Mouse (Mus musculus) neural tube, embryonic 13.5 days (tissue): ENCODE measurements at regions not wholly inside any gene's neighbourhood (a gene's known extent, or its start where the extent isn't known, plus 50 kb on each side); places are given as distances from the start of the nearest gene placed in this dataset.

Source experiments
- ATAC-seq: fragments of 200-750 bp; cut with Nextera tagmentation; 2 replicates; pipeline ENCODE4 v1.8.0; 2017; ENCODE audit warnings: low read depth, mild to moderate bottlenecking, moderate TSS enrichment, moderate library complexity
- H3K27ac ChIP-seq: fragments of 300-500 bp; sonication (generic); replicated peaks from 2 replicates; pipeline ENCODE4 v1.5.1; 2015; ENCODE audit warnings: moderate library complexity, mild to moderate bottlenecking, inconsistent platforms
- H3K27me3 ChIP-seq: fragments of 300-500 bp; sonication (generic); 2 replicates; pipeline ENCODE4 v1.6.1; 2015; ENCODE audit warnings: mild to moderate bottlenecking, inconsistent platforms
- H3K36me3 ChIP-seq: fragments of 300-500 bp; sonication (generic); 2 replicates; pipeline ENCODE4 v1.6.1; 2015; ENCODE audit warnings: mild to moderate bottlenecking, inconsistent platforms
- H3K4me1 ChIP-seq: fragments of 300-500 bp; sonication (generic); replicated peaks from 2 replicates; pipeline ENCODE4 v1.6.1; 2015; ENCODE audit warnings: inconsistent platforms
- H3K4me2 ChIP-seq: fragments of 300-500 bp; sonication (generic); 2 replicates; pipeline ENCODE4 v1.6.1; 2015; ENCODE audit warnings: inconsistent platforms, mild to moderate bottlenecking, moderate library complexity
- H3K4me3 ChIP-seq: fragments of 300-500 bp; sonication (generic); 2 replicates; pipeline ENCODE4 v1.5.1; 2015; ENCODE audit warnings: mild to moderate bottlenecking, inconsistent platforms
- H3K9ac ChIP-seq: fragments of 300-500 bp; sonication (generic); 2 replicates; pipeline ENCODE4 v1.6.1; 2015; ENCODE audit warnings: moderate library complexity, mild to moderate bottlenecking, inconsistent platforms
- H3K9me3 ChIP-seq: fragments of 300-500 bp; sonication (generic); 2 replicates; pipeline ENCODE4 v1.6.1; 2016; ENCODE audit warnings: inconsistent platforms
- WGBS: fragments of 180-500 bp; shearing (Covaris S2); methylation state at CpG from one replicate; pipeline ENCODE4 v1.1.7; 2015; 5-methylcytosine and 5-hydroxymethylcytosine counted together

DNA sequence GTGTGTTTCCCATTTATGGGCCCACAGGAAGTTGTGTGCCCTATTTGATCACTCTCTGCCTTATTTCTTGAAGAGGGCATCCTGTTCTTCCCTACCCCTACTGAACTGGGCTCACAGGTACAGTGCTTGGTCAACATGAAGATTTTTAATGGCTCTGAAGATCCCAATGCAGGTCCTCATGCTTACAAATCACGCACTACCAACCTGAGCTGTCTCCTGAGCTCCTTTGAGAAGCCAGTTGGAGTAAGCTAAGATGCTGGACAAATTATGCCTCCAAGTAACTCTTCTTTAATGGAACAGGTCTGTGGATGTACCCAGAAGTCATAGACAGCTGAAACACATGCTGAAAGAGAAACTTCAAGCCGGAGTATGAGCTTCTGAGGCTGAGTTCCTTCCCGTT is 2889.0 kb upstream of the Gm7489 start:
- H3K9me3 ChIP-seq: no peaks in the 10 kb centered on the region
- ATAC-seq: no peak
- 91% methylated on average over 3 of the region's 3 CpGs for WGBS
- H3K4me2 ChIP-seq: no peak overlapping the region
- no peaks in the 10 kb centered on the region; the same call in 1 of the 2 replicates for H3K4me1 ChIP-seq
- H3K27me3 ChIP-seq: no peaks in the 10 kb centered on the region
- no peaks in the 10 kb centered on the region for H3K36me3 ChIP-seq
- no peak overlapping the region for H3K27ac ChIP-seq
- H3K4me3 ChIP-seq: no peak overlapping the region
- H3K9ac ChIP-seq: no peak overlapping the region

DNA sequence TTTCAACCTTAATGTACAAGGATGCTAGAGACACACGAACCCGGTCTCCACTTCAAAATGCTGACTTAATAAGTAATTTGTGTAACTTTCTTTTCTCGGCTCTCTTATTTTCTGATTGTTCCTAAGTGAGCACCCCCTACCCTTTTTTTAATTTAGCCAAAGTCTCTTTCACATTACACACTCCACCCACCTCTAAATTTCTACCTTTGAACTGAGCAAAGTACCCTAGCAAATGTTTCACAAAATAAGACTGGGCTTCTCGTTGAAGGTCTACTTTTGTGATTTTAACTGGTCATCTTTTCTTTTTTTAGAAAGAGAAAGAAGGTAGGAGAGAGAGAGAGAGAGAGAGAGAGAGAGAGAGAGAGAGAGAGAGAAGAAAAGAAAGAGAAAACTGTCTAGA is 2888.4 kb upstream of the Gm7489 start:
- Histone ChIP-seq H3K4me2 (no peak overlapping the region), H3K36me3 (no peaks in the 10 kb centered on the region), H3K9me3 (no peaks in the 10 kb centered on the region), H3K4me1 (no peaks in the 10 kb centered on the region; the same call in 1 of the 2 replicates), H3K27me3 (no peaks in the 10 kb centered on the region), H3K4me3 (no peak overlapping the region), H3K9ac (no peak overlapping the region), H3K27ac (no peak overlapping the region)
- ATAC-seq: no peak
- WGBS: 90% methylated on average over 4 of the region's 4 CpGs

DNA sequence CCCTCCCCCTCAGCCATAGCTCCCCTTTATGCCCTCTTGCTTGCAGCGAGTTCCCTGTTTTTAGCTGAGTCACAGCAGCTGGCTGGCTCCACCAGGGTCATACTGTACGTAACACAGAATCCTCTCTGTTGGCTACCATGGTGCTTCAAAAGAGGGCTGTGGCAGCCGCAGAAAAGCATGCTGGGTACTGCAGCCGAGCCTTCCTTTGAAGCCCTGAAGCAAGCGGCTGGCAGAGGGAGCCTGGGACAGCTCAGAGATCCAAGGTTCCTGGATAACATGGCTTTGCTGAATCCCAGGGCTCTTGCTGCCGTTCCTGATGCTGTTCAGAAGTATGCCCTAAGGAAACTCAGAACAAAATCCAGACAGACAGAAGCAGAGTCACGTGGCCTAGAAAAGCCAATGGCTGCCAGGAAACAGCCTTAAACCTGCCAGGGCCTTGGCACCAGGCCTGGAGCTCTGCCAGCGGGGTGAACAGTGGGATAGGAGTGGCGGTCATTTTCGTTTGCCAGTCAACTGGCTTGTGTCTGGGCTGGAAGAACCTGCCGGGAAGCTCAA is 2887.4 kb upstream of the Gm7489 start:
- 50% methylated on average over 11 of the region's 11 CpGs for WGBS
- H3K9ac ChIP-seq: no peak overlapping the region
- peak overlapping the region; percentile 12; the same call in 1 of the 2 replicates for H3K4me3 ChIP-seq
- no peaks in the 10 kb centered on the region for H3K27me3 ChIP-seq
- ATAC-seq: peak; percentile 95
- no peaks in the 10 kb centered on the region for H3K9me3 ChIP-seq
- no peaks in the 10 kb centered on the region for H3K36me3 ChIP-seq
- peak overlapping the region; percentile 42 for H3K4me2 ChIP-seq
- peak overlapping the region; percentile 73 for H3K27ac ChIP-seq
- no peaks in the 10 kb centered on the region; the same call in 1 of the 2 replicates for H3K4me1 ChIP-seq

DNA sequence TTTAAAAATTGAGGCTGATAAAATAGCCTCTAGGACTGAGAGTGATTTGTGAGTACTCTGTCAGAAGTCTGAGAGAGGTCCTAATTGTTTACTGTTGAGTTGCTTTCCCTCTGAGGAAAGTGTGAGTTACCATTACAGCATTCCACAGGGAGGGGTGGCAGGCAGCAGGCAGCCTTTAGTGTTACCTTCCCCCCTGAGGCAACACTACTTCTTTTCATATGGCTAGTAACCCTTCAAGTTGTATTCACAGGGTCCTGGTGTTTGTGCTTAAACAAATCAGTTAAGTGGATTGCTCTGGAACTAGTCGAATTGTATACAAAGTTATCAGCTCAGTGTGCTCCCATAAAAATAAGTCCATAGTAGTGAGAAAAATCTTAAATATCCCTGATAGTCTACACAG is 2845.7 kb upstream of the Gm7489 start:
- no peak for ATAC-seq
- no peaks in the 10 kb centered on the region for H3K4me1 ChIP-seq
- no peaks in the 10 kb centered on the region for H3K9me3 ChIP-seq
- no peak overlapping the region for H3K27ac ChIP-seq
- H3K4me2 ChIP-seq: no peak overlapping the region
- H3K27me3 ChIP-seq: no peaks in the 10 kb centered on the region
- WGBS: 3% methylated on average over 1 of the region's 1 CpGs
- H3K9ac ChIP-seq: no peak overlapping the region
- no peak overlapping the region for H3K4me3 ChIP-seq
- H3K36me3 ChIP-seq: no peaks in the 10 kb centered on the region

DNA sequence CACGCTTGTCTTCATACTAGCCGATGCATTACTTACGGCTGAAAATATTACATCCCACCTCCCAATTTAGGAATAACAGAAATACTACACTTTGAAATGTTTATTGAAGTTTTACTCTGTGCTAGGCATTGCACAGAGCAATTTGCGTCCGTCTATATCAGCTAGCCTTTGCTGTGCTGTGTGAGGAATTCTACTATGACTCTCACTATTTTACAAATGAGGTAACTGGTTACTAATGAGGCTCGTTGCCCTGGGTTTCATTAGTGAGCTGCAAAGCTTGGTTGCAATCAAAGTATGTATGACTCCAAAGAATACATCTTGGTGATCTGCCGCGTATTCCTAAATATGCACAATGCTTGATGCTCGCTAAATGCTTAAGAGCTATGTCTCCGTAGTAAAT is 2814.2 kb upstream of the Gm7489 start:
- no peaks in the 10 kb centered on the region for H3K27me3 ChIP-seq
- H3K9ac ChIP-seq: no peak overlapping the region
- no peaks in the 10 kb centered on the region for H3K36me3 ChIP-seq
- WGBS: 53% methylated on average over 10 of the region's 10 CpGs
- H3K4me1 ChIP-seq: no peaks in the 10 kb centered on the region
- H3K4me2 ChIP-seq: no peak overlapping the region
- no peaks in the 10 kb centered on the region for H3K9me3 ChIP-seq
- H3K4me3 ChIP-seq: no peak overlapping the region
- no peak overlapping the region for H3K27ac ChIP-seq
- no peak for ATAC-seq

DNA sequence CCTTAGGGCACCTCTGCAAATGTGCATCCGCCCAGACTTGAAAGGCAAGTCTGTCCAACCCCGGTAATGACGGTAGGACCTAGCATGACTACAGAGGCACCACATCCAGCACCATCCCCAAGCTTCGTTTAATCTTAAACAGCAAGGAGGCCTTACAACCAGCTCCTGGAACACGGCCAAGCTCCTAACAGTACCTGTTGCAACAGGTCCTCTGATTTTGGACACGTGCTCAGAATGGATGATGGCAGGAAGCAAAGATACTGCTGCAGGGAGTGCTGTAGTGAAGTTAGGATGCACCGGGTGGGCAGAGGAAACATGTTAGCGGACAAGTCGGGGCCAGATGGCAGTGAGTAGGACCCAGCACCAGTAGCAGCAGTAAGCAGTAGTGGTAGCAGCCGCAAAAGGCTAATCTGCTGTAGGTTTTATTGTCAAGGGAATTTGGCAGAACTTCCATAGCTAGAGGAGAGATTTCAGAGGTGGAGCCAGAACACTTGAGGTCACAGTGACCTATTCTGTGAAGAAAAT is 2813.5 kb upstream of the Gm7489 start:
- Histone ChIP-seq H3K4me1 (no peaks in the 10 kb centered on the region), H3K4me2 (no peak overlapping the region), H3K9ac (no peak overlapping the region), H3K9me3 (no peaks in the 10 kb centered on the region), H3K36me3 (no peaks in the 10 kb centered on the region), H3K27me3 (no peaks in the 10 kb centered on the region), H3K4me3 (no peak overlapping the region), H3K27ac (no peak overlapping the region)
- WGBS: 80% methylated on average over 10 of the region's 10 CpGs
- ATAC-seq: no peak

DNA sequence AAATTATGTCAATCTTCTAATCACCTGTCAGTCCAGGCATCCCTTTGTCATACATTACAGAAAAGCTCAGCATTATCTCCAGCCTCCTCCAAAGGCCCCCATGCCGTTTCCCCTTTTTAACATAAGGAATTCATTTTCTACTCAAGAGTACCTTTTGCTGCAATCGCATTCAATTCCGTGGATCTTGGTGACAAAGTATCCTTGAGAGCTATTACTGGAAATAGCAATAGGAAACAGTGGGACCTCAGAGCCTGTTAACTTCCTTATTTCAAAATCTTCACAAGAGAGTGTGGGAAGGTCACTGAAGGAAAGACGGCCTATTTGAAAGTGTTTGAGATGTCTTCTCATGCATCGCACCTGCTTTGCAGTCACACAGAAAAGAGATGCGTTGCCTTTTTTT is 2811.0 kb upstream of the Gm7489 start:
- no peak for ATAC-seq

DNA sequence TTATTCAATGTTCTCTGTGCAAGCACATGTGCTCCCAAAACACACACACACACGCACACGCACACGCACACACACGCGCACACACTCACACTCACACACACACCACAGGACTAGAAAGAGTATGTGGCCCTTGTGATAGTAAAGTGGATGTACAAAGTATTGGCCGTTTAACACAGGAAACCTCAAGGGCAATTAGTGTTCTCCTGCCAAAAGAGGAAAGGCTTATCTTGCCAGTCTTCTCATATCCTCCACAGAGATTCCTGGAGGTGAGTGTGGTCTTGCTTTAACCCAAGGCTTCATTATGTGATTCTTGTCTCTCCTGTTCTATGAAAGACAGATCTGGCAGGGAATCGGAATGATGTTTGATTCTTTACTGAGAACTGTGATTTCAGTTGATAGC is 2810.5 kb upstream of the Gm7489 start:
- Histone ChIP-seq H3K36me3 (no peaks in the 10 kb centered on the region), H3K27me3 (no peaks in the 10 kb centered on the region), H3K4me1 (no peaks in the 10 kb centered on the region), H3K9ac (no peak overlapping the region), H3K27ac (no peak overlapping the region), H3K4me2 (no peak overlapping the region), H3K9me3 (no peaks in the 10 kb centered on the region), H3K4me3 (no peak overlapping the region)
- WGBS: 92% methylated on average over 7 of the region's 7 CpGs
- no peak for ATAC-seq

More for the DNA sequence above, 2811.0 kb upstream of the Gm7489 start:
- Histone ChIP-seq H3K9me3 (no peaks in the 10 kb centered on the region), H3K27me3 (no peaks in the 10 kb centered on the region), H3K4me3 (no peak overlapping the region), H3K4me1 (no peaks in the 10 kb centered on the region), H3K27ac (no peak overlapping the region), H3K9ac (no peak overlapping the region), H3K36me3 (no peaks in the 10 kb centered on the region), H3K4me2 (no peak overlapping the region)
- WGBS: 87% methylated on average over 6 of the region's 6 CpGs

DNA sequence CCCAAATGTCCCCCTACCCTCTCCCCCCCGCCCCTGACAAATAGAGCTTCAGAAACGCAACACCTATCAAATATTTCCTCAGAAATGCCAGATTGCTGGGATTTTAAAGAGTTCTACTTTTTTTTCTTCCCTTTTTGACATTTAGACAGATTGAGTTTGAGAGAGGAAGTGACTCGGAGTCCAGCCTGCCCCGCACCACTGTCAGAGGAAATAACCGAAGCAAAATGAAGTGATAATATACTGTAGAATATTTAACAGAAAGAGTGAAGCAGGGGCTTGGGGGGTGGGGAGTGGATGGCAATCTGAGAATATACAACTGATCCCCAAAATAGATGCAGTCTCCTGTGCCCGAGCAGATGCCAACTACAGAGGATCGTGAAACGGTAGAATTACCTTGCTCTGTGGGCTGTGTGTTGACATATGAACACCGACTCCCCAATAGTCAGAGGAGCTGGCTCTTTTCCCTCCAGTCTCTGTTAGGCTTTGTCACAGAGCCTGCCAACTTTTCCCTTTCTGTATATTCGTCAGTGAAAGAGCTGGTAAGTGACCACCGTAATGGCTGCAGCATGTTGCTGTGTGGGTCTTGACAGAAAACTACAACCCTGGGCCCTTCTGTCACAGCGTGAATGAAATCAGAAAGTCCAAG is 2800.9 kb upstream of the Gm7489 start:
- Histone ChIP-seq H3K27ac (no peak overlapping the region), H3K4me3 (no peak overlapping the region), H3K27me3 (no peaks in the 10 kb centered on the region), H3K4me2 (no peak overlapping the region), H3K4me1 (no peaks in the 10 kb centered on the region), H3K36me3 (no peaks in the 10 kb centered on the region), H3K9me3 (no peaks in the 10 kb centered on the region), H3K9ac (no peak overlapping the region)
- no peak for ATAC-seq
- WGBS: 83% methylated on average over 12 of the region's 12 CpGs

DNA sequence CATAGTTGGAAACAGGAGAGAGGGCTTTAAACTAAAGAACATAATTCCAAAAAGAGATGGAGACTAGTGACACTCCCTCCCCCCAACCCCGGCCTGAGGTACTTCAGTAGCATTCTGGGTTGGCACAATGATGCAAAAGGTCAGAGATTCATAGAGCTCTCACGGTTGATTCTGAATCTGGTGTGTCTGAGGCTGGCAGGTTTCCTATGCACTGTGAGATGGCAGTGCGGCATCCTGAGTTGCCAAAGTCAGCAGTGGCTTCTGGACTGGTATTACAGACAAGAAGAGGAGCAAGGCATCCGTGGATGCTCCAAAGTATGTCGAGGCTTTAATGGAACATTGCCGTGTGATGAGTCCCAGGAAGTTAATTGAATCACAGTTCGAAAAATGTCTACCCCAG is 2791.8 kb upstream of the Gm7489 start:
- 82% methylated on average over 7 of the region's 7 CpGs for WGBS
- H3K36me3 ChIP-seq: no peaks in the 10 kb centered on the region
- no peaks in the 10 kb centered on the region for H3K27me3 ChIP-seq
- ATAC-seq: no peak
- no peak overlapping the region for H3K9ac ChIP-seq
- no peak overlapping the region for H3K27ac ChIP-seq
- no peak overlapping the region for H3K4me3 ChIP-seq
- H3K4me2 ChIP-seq: no peak overlapping the region
- H3K4me1 ChIP-seq: no peaks in the 10 kb centered on the region
- H3K9me3 ChIP-seq: no peaks in the 10 kb centered on the region

DNA sequence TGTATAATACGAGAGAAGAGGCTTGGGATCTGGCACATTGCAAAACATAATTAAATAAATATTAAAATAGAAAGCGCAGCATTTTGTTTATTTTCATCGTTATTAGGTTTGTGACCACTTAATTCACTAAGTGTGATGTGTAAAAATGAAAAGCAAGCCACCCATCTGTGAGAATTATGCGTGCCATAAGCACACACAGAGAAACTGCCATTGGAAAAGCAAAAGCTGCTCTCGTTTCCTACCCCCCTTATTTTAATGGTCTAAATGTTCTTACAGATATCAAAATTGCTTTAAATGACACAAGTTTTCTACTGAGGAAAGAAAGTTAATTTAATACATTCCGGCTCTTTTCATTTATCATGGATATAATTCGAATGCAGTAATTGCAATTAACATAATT is 2780.8 kb upstream of the Gm7489 start:
- H3K4me2 ChIP-seq: peak overlapping the region; percentile 58
- H3K9me3 ChIP-seq: no peaks in the 10 kb centered on the region
- WGBS: 47% methylated on average over 7 of the region's 7 CpGs
- H3K36me3 ChIP-seq: no peaks in the 10 kb centered on the region
- no peak overlapping the region for H3K27ac ChIP-seq
- H3K4me3 ChIP-seq: peak overlapping the region; percentile 31
- no peak overlapping the region for H3K9ac ChIP-seq
- no peak for ATAC-seq
- H3K4me1 ChIP-seq: peaks cover 11% of the 10 kb centered on the region
- H3K27me3 ChIP-seq: no peaks in the 10 kb centered on the region

DNA sequence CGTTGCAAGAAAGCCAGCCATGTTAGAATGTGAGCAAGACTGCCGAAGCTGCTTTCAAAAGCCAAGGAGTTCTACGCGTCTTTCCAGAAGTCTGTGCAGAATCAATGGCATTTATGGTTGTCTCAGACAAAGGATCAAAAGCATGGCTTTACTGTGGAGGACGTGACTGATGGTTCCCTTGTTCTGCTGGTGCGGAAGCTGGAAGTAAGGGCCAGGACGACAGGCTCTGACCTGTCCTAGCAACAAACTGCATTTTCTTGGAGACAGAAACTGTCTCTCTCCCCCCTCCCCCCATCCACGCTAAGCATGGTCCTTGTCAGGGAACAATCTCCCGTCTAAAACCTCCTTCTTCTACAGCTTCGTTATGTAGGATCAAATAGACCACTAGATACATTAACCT is 2780.3 kb upstream of the Gm7489 start:
- peak overlapping the region; percentile 68; the same call in 1 of the 2 replicates for H3K27ac ChIP-seq
- no peaks in the 10 kb centered on the region for H3K36me3 ChIP-seq
- no peaks in the 10 kb centered on the region for H3K9me3 ChIP-seq
- peak; percentile 66 for ATAC-seq
- H3K9ac ChIP-seq: peak overlapping the region; percentile 45; the same call in 1 of the 2 replicates
- H3K4me2 ChIP-seq: peak overlapping the region; percentile 58
- H3K4me3 ChIP-seq: peak overlapping the region; percentile 31
- no peaks in the 10 kb centered on the region for H3K27me3 ChIP-seq
- H3K4me1 ChIP-seq: peaks cover 11% of the 10 kb centered on the region
- 2% methylated on average over 10 of the region's 10 CpGs for WGBS
